Mouse (Mus musculus) forebrain, postnatal 0 days (tissue): ENCODE results near the gene Foxn3. TPM values are rescaled to one million over a fixed set of nuclear protein-coding genes. Genes with fewer than 3 reads are reported as not detected.

Experiments used
- ATAC-seq: fragments of 200-750 bp; cut with Nextera tagmentation; 2 replicates; pipeline ENCODE4 v1.8.0; 2017; ENCODE audit warnings: mild to moderate bottlenecking, moderate library complexity
- DNase-seq: peaks from one replicate; pipeline ENCODE4 v3.0.0-alpha.2; 2015
- H3K27ac ChIP-seq: fragments of 300-500 bp; sonication (generic); 2 replicates; pipeline ENCODE4 v1.5.1; 2014; ENCODE audit warnings: low read depth, mild to moderate bottlenecking, antibody characterized with exemption, low read length, moderate library complexity, mixed read lengths
- H3K27me3 ChIP-seq: fragments of 300-500 bp; sonication (generic); 2 replicates; pipeline ENCODE4 v1.6.1; 2014; ENCODE audit warnings: mild to moderate bottlenecking, low read length, mixed read lengths; ENCODE audit not compliant: insufficient read depth
- H3K36me3 ChIP-seq: fragments of 300-500 bp; sonication (generic); 2 replicates; pipeline ENCODE4 v1.6.1; 2014; ENCODE audit warnings: mild to moderate bottlenecking, moderate library complexity; ENCODE audit not compliant: insufficient read depth
- H3K4me1 ChIP-seq: fragments of 300-500 bp; sonication (generic); 2 replicates; pipeline ENCODE4 v1.6.1; 2014; ENCODE audit warnings: antibody characterized with exemption; ENCODE audit not compliant: insufficient read depth
- H3K4me2 ChIP-seq: fragments of 300-500 bp; sonication (generic); 2 replicates; pipeline ENCODE4 v1.6.1; 2014; ENCODE audit warnings: low read depth, mild to moderate bottlenecking, moderate library complexity
- H3K4me3 ChIP-seq: fragments of 300-500 bp; sonication (generic); 2 replicates; pipeline ENCODE4 v1.5.1; 2014; ENCODE audit warnings: low read depth, low read length, mixed read lengths
- H3K9ac ChIP-seq: fragments of 300-500 bp; sonication (generic); 2 replicates; pipeline ENCODE4 v1.6.1; 2014; ENCODE audit warnings: mild to moderate bottlenecking
- H3K9me3 ChIP-seq: fragments of 300-500 bp; sonication (generic); 2 replicates; pipeline ENCODE4 v1.6.1; 2016; ENCODE audit warnings: low read length
- CTCF ChIP-seq: sonication (generic); IDR thresholded peaks from 2 replicates; pipeline ENCODE4 v1.5.1; 2016; ENCODE audit warnings: antibody characterized with exemption, control low read depth, low read depth
- WGBS: fragments of 180-500 bp; shearing (Covaris S2); extraction: QIAGEN DNeasy Blood & Tissue Kit; methylation state at CpG from one replicate; pipeline ENCODE4 v1.1.7; 2014; 5-methylcytosine and 5-hydroxymethylcytosine counted together
- polyA plus RNA-seq: library from polyadenylated mRNA; unstranded; fragments of >200 nt; fragmentation: Nextera tagmentation; extraction: Ambion mirVana; gene quantifications from 2 replicates; pipeline ENCODE4 v1.2.1, GENCODE M21; 2015
- total RNA-seq: library from RNA; depleted of rRNA; stranded (reverse); fragments of >200 nt; gene quantifications from 2 replicates; pipeline ENCODE4 v1.2.3, GENCODE M21; 2014

The Foxn3 gene
- total and polyA plus RNA-seq, 2 experiments from 2014 or later = 32.8 to 61.3 TPM

DNA sequence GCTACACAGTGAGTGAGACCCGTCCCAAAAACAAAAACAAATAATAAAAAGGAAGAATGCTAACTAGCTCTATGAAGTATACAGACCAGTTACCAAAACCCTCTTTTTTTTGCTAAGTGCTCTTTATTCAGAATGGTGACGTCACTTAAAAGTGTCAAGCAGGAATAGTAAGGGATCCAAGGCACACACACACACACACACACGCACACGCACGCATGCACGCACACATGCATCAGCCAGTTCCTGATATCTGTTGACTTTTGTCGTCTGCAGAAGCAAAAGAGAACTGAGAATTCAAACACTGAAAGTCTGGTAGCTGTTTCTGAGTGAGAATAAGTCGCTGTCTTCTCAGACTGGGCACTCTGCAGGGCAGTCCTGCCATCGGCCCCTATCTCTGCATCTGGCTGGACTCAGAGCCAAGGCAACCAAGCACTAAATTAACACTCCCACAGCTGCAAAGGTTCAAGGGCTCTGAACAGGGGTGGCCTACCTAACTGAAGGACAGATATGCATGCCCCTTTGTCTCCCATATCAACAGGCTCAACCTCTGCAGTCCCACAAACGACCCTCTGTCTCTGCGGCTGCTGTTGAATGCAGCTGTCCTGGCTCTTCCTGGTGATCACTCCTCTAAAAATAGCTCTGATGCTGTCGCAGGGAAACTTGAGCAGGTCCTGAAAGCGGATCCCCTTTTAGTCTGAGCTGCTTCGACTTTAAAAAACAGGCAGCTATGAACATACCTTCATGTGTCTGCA is 257.4 kb downstream of the Foxn3 start:
- Histone ChIP-seq H3K27me3 (no peaks in the 10 kb centered on the region), H3K9ac (peak overlapping the region; percentile 18; the same call in 1 of the 2 replicates), H3K36me3 (no peaks in the 10 kb centered on the region), H3K4me2 (no peak overlapping the region), H3K9me3 (no peaks in the 10 kb centered on the region), H3K27ac (peak overlapping the region; percentile 51), H3K4me3 (no peak overlapping the region), H3K4me1 (peaks cover 32% of the 10 kb centered on the region)
- DNase-seq (no peak), ATAC-seq (peak; percentile 14)
- 40% methylated on average over 14 of the region's 14 CpGs for WGBS
- TF ChIP-seq CTCF = no peak

- 0 out of 2 replicates have a peak overlapping the region, but pooled peaks have one; percentile 29 for H3K27ac ChIP-seq
- TF ChIP-seq CTCF = peak; percentile 32
- peak; percentile 53 for ATAC-seq
- H3K9me3 ChIP-seq = no peaks in the 10 kb centered on the region
- no peak overlapping the region for H3K9ac ChIP-seq
- WGBS = 36% methylated on average over 2 of the region's 2 CpGs
- H3K4me2 ChIP-seq = no peak overlapping the region
- no peaks in the 10 kb centered on the region for H3K27me3 ChIP-seq
- H3K4me3 ChIP-seq = no peak overlapping the region
- no peak for DNase-seq
- peaks cover 32% of the 10 kb centered on the region for H3K4me1 ChIP-seq
- no peaks in the 10 kb centered on the region for H3K36me3 ChIP-seq
These were observed 258.1 kb downstream of the Foxn3 start for GRCm38 (mm10) chr12:99305324-99305723.

GRCm38 (mm10) chr12:99304056-99304455 is 259.3 kb downstream of the Foxn3 start:
- H3K9ac ChIP-seq = no peak overlapping the region
- WGBS = 84% methylated on average over 5 of the region's 5 CpGs
- H3K27me3 ChIP-seq = no peaks in the 10 kb centered on the region
- peaks cover 40% of the 10 kb centered on the region for H3K4me1 ChIP-seq
- no peaks in the 10 kb centered on the region for H3K36me3 ChIP-seq
- no peak for ATAC-seq
- no peak for TF ChIP-seq CTCF
- no peak overlapping the region for H3K27ac ChIP-seq
- H3K9me3 ChIP-seq = no peaks in the 10 kb centered on the region
- no peak overlapping the region for H3K4me3 ChIP-seq
- no peak for DNase-seq
- no peak overlapping the region for H3K4me2 ChIP-seq

DNA sequence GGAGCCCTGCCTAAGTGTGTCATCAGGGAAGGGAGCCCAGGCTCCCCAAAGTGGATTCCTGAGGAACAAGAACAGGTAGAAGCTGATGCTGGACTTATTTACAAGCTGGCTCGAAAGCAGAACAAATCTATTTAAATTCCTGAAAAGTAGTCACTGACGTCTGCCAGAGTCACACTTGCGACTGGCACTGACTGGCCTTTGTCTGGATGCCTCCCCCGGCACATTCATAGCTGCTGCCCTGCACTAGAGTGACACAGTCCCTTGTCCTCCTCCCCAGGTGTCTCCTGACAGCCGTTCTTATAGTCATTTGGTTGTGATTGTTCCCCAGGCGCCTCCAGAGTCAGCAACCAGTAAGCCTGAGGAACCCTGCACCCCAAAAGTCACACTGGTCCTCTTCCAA is 259.8 kb downstream of the Foxn3 start:
- no peaks in the 10 kb centered on the region for H3K9me3 ChIP-seq
- 29% methylated on average over 6 of the region's 6 CpGs for WGBS
- H3K4me2 ChIP-seq = no peak overlapping the region
- no peak for TF ChIP-seq CTCF
- peaks cover 40% of the 10 kb centered on the region for H3K4me1 ChIP-seq
- H3K9ac ChIP-seq = no peak overlapping the region
- H3K4me3 ChIP-seq = no peak overlapping the region
- DNase-seq (no peak), ATAC-seq (no peak)
- H3K36me3 ChIP-seq = no peaks in the 10 kb centered on the region
- no peaks in the 10 kb centered on the region for H3K27me3 ChIP-seq
- no peak overlapping the region for H3K27ac ChIP-seq

DNA sequence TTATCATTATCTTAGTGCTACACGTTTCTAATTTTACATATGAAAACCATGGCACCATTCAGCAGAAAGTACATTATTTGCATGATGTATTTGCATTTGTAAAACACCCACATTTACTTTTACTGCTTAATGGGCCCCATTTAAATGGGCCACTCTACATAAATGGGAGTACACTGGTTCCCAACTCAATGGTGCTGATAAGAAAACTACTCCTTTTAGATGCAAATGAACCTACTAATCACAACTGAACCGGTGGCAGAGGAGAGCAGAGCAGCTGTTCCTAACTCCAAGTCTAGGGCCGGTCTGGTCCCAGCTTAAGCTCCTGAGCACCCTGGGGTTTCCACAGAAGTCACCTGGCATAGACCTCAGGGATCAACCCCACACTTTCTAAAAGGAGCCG is 263.5 kb downstream of the Foxn3 start:
- DNase-seq (no peak), ATAC-seq (no peak)
- no peak overlapping the region for H3K27ac ChIP-seq
- no peak overlapping the region for H3K4me3 ChIP-seq
- peaks cover 22% of the 10 kb centered on the region for H3K4me1 ChIP-seq
- H3K4me2 ChIP-seq = no peak overlapping the region
- TF ChIP-seq CTCF = no peak
- 14% methylated on average over 4 of the region's 4 CpGs for WGBS
- H3K36me3 ChIP-seq = no peaks in the 10 kb centered on the region
- no peaks in the 10 kb centered on the region for H3K9me3 ChIP-seq
- no peak overlapping the region for H3K9ac ChIP-seq
- no peaks in the 10 kb centered on the region for H3K27me3 ChIP-seq

GRCm38 (mm10) chr12:99298851-99299600 is 264.4 kb downstream of the Foxn3 start:
- Histone ChIP-seq H3K36me3 (no peaks in the 10 kb centered on the region), H3K27ac (no peak overlapping the region), H3K4me3 (no peak overlapping the region), H3K9me3 (no peaks in the 10 kb centered on the region), H3K27me3 (no peaks in the 10 kb centered on the region), H3K4me1 (peaks cover 18% of the 10 kb centered on the region), H3K4me2 (no peak overlapping the region), H3K9ac (no peak overlapping the region)
- 28% methylated on average over 12 of the region's 12 CpGs for WGBS
- ATAC-seq = peak; percentile 39; the same call in 1 of the 2 replicates
- DNase-seq = no peak
- no peak for TF ChIP-seq CTCF

DNA sequence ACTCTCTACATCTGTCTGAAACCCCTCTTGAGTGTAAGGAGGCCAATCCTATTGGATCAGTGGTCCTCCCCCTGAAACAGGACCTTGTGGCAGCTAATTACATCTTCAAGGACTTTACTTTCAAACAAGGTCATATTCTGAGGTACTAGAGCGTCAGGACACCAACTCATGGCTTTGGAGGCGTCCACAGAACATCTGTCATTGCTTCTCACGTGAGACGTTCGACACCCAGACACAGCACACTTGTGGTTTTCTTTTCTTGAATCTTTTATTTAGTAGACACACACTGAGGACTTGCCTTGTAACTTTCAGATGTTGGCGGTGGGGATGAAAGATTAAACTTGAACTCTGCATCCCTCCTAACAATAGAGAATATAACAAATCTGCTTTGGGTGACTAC is 265.1 kb downstream of the Foxn3 start:
- no peaks in the 10 kb centered on the region for H3K9me3 ChIP-seq
- peaks cover 14% of the 10 kb centered on the region for H3K4me1 ChIP-seq
- ATAC-seq (no peak), DNase-seq (no peak)
- no peak for TF ChIP-seq CTCF
- H3K27me3 ChIP-seq = no peaks in the 10 kb centered on the region
- no peak overlapping the region for H3K4me2 ChIP-seq
- H3K9ac ChIP-seq = no peak overlapping the region
- H3K27ac ChIP-seq = no peak overlapping the region
- 76% methylated on average over 6 of the region's 6 CpGs for WGBS
- H3K4me3 ChIP-seq = no peak overlapping the region
- H3K36me3 ChIP-seq = no peaks in the 10 kb centered on the region
